Mouse (Mus musculus) myocyte (in vitro differentiated cells): ENCODE results near the gene Faf1.

Source experiments
- CEBPB ChIP-seq: IDR thresholded peaks from 2 replicates; pipeline ENCODE4 v1.6.1; 2011; ENCODE audit warnings: mild to moderate bottlenecking, moderate library complexity; ENCODE audit not compliant: poor library complexity, insufficient read depth, severe bottlenecking
- E2F4 ChIP-seq: IDR thresholded peaks from one replicate; pipeline ENCODE4 v1.6.1; 2011; ENCODE audit warnings: mild to moderate bottlenecking, control low read depth, moderate library complexity; ENCODE audit not compliant: insufficient read depth
- MAX ChIP-seq: IDR thresholded peaks from one replicate; pipeline ENCODE4 v1.6.1; 2011; ENCODE audit warnings: low read depth, mild to moderate bottlenecking, control low read depth
- MYOG ChIP-seq, 3 experiments: IDR thresholded peaks; one replicate each; pipeline ENCODE4 v1.6.1; 2011; ENCODE audit warnings: control low read depth in 2 of 3, low read depth in 2 of 3, mild to moderate bottlenecking in 2 of 3; ENCODE audit not compliant: insufficient read length in 2 of 3, control insufficient read depth in 1 of 3, insufficient read depth in 1 of 3
- POLR2A ChIP-seq: IDR thresholded peaks from one replicate; pipeline ENCODE4 v1.6.1; 2011; ENCODE audit warnings: low read depth, mild to moderate bottlenecking, control low read depth, moderate library complexity; ENCODE audit not compliant: insufficient read length
- POLR2AphosphoS2 ChIP-seq: IDR thresholded peaks from one replicate; pipeline ENCODE4 v1.6.1; 2011; ENCODE audit warnings: low read depth, control low read depth; ENCODE audit not compliant: insufficient read length
- TCF12 ChIP-seq: IDR thresholded peaks from one replicate; pipeline ENCODE4 v1.6.1; 2011; ENCODE audit warnings: mild to moderate bottlenecking, control low read depth; ENCODE audit not compliant: poor library complexity, insufficient read depth, severe bottlenecking
- TCF3 ChIP-seq: IDR thresholded peaks from one replicate; pipeline ENCODE4 v1.6.1; 2011; ENCODE audit warnings: low read depth, control low read depth; ENCODE audit not compliant: insufficient read length
- USF1 ChIP-seq: IDR thresholded peaks from one replicate; pipeline ENCODE4 v1.6.1; 2011; ENCODE audit warnings: low read depth, mild to moderate bottlenecking, control low read depth, moderate library complexity

GRCm38 (mm10) chr4:109863021-109863420 is 186.6 kb downstream of the Faf1 start:
- TF ChIP-seq E2F4, result no peak
- TF ChIP-seq USF1, result no peak
- TF ChIP-seq MAX, result no peak
- TF ChIP-seq POLR2A, result no peak
- no peak for TF ChIP-seq MYOG (IDR thresholded peaks at IDR 0.05; ENCODE audit: control insufficient read depth in 1 of 3, insufficient read depth in 1 of 3, insufficient read length in 2 of 3, low read depth in 2 of 3)
- no peak for TF ChIP-seq TCF12
- TF ChIP-seq TCF3, result no peak
- TF ChIP-seq POLR2AphosphoS2, result no peak
- TF ChIP-seq CEBPB, result no peak
